Mouse (Mus musculus) embryonic facial prominence, embryonic 11.5 days (tissue): ENCODE results near the gene Grb10. TPM values are rescaled to one million over a fixed set of nuclear protein-coding genes. Genes with fewer than 3 reads are reported as not detected.

Experiments
- ATAC-seq: fragments of 200-750 bp; cut with Nextera tagmentation; replicated peaks from 2 replicates; pipeline ENCODE4 v1.8.0; 2017; ENCODE audit warnings: low read depth; ENCODE audit not compliant: insufficient number of reproducible peaks, low FRiP score, low TSS enrichment
- DNase-seq: peaks from one replicate; pipeline ENCODE4 v3.0.0-alpha.2; 2015; ENCODE audit warnings: low spot score
- H3K27ac ChIP-seq: fragments of 300-500 bp; sonication (generic); replicated peaks from 2 replicates; pipeline ENCODE4 v1.5.1; 2014; ENCODE audit warnings: mild to moderate bottlenecking, low read depth, low read length, control low read depth
- H3K27me3 ChIP-seq: fragments of 300-500 bp; sonication (generic); 2 replicates; pipeline ENCODE4 v1.6.1; 2014; ENCODE audit warnings: mild to moderate bottlenecking, low read length, moderate library complexity, mixed read lengths; ENCODE audit not compliant: control insufficient read depth, insufficient read depth
- H3K36me3 ChIP-seq: fragments of 300-500 bp; sonication (generic); replicated peaks from 2 replicates; pipeline ENCODE4 v1.6.1; 2014; ENCODE audit warnings: low read depth, mild to moderate bottlenecking, low read length, moderate library complexity, mixed read lengths; ENCODE audit not compliant: control insufficient read depth, insufficient read depth
- H3K4me1 ChIP-seq: fragments of 300-500 bp; sonication (generic); 2 replicates; pipeline ENCODE4 v1.6.1; 2014; ENCODE audit warnings: low read length, mixed read lengths; ENCODE audit not compliant: control insufficient read depth, insufficient read depth
- H3K4me2 ChIP-seq: fragments of 300-500 bp; sonication (generic); 2 replicates; pipeline ENCODE4 v1.6.1; 2014; ENCODE audit warnings: low read depth, mild to moderate bottlenecking, control low read depth, low read length, moderate library complexity
- H3K4me3 ChIP-seq: fragments of 300-500 bp; sonication (generic); 2 replicates; pipeline ENCODE4 v1.5.1; 2014; ENCODE audit warnings: low read depth, low read length, control low read depth
- H3K9ac ChIP-seq: fragments of 300-500 bp; sonication (generic); replicated peaks from 2 replicates; pipeline ENCODE4 v1.6.1; 2014; ENCODE audit warnings: mild to moderate bottlenecking, control low read depth, low read length
- H3K9me3 ChIP-seq: fragments of 300-500 bp; sonication (generic); replicated peaks from 2 replicates; pipeline ENCODE4 v1.6.1; 2016; ENCODE audit warnings: mild to moderate bottlenecking, low read length, inconsistent platforms, mixed read lengths; ENCODE audit not compliant: control insufficient read depth
- WGBS: fragments of 180-500 bp; shearing (Covaris S2); extraction: QIAGEN DNeasy Blood & Tissue Kit; methylation state at CpG from one replicate; pipeline ENCODE4 v1.1.7; 2014; 5-methylcytosine and 5-hydroxymethylcytosine counted together
- polyA plus RNA-seq: library from polyadenylated mRNA; unstranded; fragments of >200 nt; fragmentation: Nextera tagmentation; extraction: Ambion mirVana; gene quantifications from 2 replicates; pipeline ENCODE4 v1.2.1, GENCODE M21; 2014

Grb10 gene
- polyA plus RNA-seq, result 228 and 230 TPM in 2 replicates

DNA sequence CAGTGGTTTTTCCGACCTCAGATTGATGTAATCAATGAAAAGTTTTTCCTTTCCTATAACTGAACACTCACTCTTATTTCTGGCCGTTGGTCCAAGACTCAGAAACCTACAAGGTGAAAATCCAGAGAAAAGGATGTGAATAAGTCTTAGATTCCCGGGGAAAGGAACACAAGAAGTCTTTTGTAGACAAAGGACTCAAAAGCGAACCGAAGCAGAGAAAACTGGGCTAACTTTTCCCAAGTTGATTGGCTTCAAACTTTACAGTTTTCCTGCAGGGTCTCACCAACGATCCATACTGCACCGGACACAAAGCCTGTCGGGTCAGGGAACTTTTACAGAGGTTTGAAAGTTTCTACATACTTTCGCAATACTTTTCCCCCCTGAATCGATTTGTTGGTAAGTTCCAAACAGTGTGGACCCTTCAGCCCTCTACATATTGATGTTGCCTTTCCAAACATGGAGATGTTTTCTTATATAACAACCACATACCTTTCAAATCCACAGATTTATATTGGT, at the start of gene Grb10:
Grb10 (minus strand) TSS at position 214 of the 516 bp plus-strand sequence.
- Histone ChIP-seq H3K36me3 (no peaks in the 10 kb centered on the region), H3K27me3 (peaks cover 42% of the 10 kb centered on the region), H3K27ac (peak within 1 kb of the TSS; percentile 92), H3K4me2 (peak within 1 kb of the TSS; percentile 50), H3K4me1 (no peaks in the 10 kb centered on the region), H3K9ac (peak within 1 kb of the TSS; percentile 97), H3K4me3 (peak within 1 kb of the TSS; percentile 73), H3K9me3 (no peaks in the 10 kb centered on the region)
- ATAC-seq, result no peak
- peak; percentile 40 for DNase-seq
- 18% methylated on average over 10 of the region's 10 CpGs for WGBS

GRCm38 (mm10) chr11:12081638-12082037, 43.2 kb upstream of the Grb10 start:
- Histone ChIP-seq H3K4me3 (no peak overlapping the region), H3K4me2 (no peak overlapping the region), H3K9ac (no peak overlapping the region), H3K9me3 (no peaks in the 10 kb centered on the region), H3K27me3 (no peaks in the 10 kb centered on the region), H3K36me3 (no peaks in the 10 kb centered on the region), H3K27ac (no peak overlapping the region), H3K4me1 (no peaks in the 10 kb centered on the region)
- no peak for ATAC-seq
- 77% methylated on average over 3 of the region's 3 CpGs for WGBS
- DNase-seq, result no peak

DNA sequence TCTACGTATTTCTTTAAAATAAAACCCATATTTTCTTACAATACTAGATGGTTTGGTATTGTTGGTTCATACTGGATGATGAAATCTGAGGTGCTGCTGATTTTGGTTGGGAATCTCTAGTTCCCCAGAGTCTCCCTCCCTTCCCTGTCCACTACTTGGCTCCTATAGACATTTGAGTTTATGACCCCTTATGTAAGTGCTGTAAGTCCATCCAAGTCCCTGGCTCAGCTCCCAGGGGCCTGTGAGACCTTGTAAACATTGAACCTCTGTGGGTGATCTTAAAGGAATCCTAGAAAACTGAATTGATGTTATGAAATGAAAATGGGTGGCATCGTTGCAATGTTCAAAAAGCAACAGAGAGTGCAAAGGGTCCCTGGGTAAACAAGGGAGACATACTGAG, 40.7 kb upstream of the Grb10 start:
- Histone ChIP-seq H3K4me2 (no peak overlapping the region), H3K4me1 (no peaks in the 10 kb centered on the region), H3K36me3 (no peaks in the 10 kb centered on the region), H3K9me3 (no peaks in the 10 kb centered on the region), H3K4me3 (no peak overlapping the region), H3K9ac (no peak overlapping the region), H3K27ac (no peak overlapping the region), H3K27me3 (no peaks in the 10 kb centered on the region)
- DNase-seq (no peak), ATAC-seq (no peak)
- WGBS, result 79% methylated on average over 2 of the region's 2 CpGs

DNA sequence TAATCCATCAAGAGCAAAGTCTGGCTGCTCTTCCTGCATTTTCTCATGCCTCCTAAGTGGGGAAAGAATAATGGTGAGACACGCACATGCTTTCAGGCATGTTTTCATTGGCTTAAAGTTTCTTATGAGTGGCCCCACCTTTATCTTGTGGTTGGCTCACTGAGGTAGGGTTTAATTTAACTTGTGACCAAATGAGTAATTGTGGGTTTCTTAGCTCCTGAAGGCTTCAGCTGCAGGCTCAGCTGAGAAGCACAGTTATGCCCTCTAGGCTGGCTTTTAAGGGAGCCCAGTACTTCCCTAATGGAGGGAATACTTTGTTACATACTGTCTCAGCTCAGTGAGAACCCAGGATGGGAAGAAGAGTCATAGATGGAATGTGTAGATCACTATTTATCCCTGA, 37.0 kb upstream of the Grb10 start:
- no peak overlapping the region for H3K9ac ChIP-seq
- ATAC-seq (no peak), DNase-seq (no peak)
- no peak overlapping the region for H3K4me2 ChIP-seq
- no peak overlapping the region for H3K27ac ChIP-seq
- H3K36me3 ChIP-seq, result no peaks in the 10 kb centered on the region
- H3K27me3 ChIP-seq, result no peaks in the 10 kb centered on the region
- 96% methylated on average over 1 of the region's 1 CpGs for WGBS
- no peaks in the 10 kb centered on the region for H3K9me3 ChIP-seq
- no peak overlapping the region for H3K4me3 ChIP-seq
- no peaks in the 10 kb centered on the region for H3K4me1 ChIP-seq

DNA sequence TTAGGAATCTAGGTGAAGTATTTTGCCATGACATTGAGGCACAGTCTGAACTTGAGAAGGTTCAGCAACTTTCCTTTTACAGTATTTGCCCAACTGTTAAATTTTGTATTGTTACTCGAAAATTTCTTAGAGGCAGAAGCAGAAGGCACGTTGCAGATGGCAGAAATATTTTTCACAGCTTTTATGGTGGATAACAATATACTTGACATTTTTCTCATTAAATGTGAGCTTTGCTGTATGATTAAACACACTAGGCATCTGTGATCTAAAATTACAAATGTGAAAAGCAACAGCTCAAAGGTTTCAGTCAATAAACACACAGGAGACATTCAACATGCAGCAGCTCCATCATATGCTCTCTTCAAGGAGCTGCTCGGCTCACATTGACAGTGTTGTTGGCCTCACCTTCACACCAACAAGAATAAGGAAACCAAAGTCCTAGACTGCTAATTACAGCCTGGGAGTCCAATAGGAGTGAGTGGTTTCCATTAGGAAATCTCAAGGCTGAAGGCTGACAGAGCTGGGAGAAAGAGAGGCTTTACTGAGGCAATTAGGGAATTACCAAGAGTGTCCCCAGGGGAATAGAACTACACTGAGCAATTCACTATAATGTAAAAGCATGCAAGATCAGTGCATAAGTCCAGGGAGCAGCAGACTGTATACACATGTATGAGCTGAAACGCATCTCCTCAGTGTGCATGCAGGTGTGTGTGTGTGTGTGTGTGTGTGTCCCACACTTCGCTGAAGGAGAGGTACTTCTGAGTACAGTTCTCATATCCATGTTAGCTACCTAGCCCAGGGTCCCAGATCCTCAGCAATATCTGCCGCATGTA, 35.1 kb upstream of the Grb10 start:
- Histone ChIP-seq H3K9ac (no peak overlapping the region), H3K27me3 (no peaks in the 10 kb centered on the region), H3K4me3 (no peak overlapping the region), H3K9me3 (no peaks in the 10 kb centered on the region), H3K36me3 (no peaks in the 10 kb centered on the region), H3K4me1 (no peaks in the 10 kb centered on the region), H3K27ac (no peak overlapping the region), H3K4me2 (no peak overlapping the region)
- 77% methylated on average over 6 of the region's 6 CpGs for WGBS
- no peak for ATAC-seq
- DNase-seq, result no peak

- WGBS, result 85% methylated on average over 3 of the region's 3 CpGs
- no peaks in the 10 kb centered on the region for H3K9me3 ChIP-seq
- no peak overlapping the region for H3K27ac ChIP-seq
- DNase-seq (no peak), ATAC-seq (no peak)
- H3K27me3 ChIP-seq, result no peaks in the 10 kb centered on the region
- H3K36me3 ChIP-seq, result no peaks in the 10 kb centered on the region
- H3K4me1 ChIP-seq, result no peaks in the 10 kb centered on the region
- H3K9ac ChIP-seq, result no peak overlapping the region
- H3K4me2 ChIP-seq, result no peak overlapping the region
- no peak overlapping the region for H3K4me3 ChIP-seq
These were observed 33.8 kb upstream of the Grb10 start for GRCm38 (mm10) chr11:12072322-12072721.

GRCm38 (mm10) chr11:12059005-12059404, 20.5 kb upstream of the Grb10 start:
- Histone ChIP-seq H3K27me3 (no peaks in the 10 kb centered on the region), H3K4me1 (no peaks in the 10 kb centered on the region), H3K9me3 (no peaks in the 10 kb centered on the region), H3K9ac (no peak overlapping the region), H3K27ac (no peak overlapping the region), H3K4me2 (no peak overlapping the region), H3K36me3 (no peaks in the 10 kb centered on the region), H3K4me3 (no peak overlapping the region)
- 77% methylated on average over 4 of the region's 4 CpGs for WGBS
- no peak for DNase-seq
- no peak for ATAC-seq

DNA sequence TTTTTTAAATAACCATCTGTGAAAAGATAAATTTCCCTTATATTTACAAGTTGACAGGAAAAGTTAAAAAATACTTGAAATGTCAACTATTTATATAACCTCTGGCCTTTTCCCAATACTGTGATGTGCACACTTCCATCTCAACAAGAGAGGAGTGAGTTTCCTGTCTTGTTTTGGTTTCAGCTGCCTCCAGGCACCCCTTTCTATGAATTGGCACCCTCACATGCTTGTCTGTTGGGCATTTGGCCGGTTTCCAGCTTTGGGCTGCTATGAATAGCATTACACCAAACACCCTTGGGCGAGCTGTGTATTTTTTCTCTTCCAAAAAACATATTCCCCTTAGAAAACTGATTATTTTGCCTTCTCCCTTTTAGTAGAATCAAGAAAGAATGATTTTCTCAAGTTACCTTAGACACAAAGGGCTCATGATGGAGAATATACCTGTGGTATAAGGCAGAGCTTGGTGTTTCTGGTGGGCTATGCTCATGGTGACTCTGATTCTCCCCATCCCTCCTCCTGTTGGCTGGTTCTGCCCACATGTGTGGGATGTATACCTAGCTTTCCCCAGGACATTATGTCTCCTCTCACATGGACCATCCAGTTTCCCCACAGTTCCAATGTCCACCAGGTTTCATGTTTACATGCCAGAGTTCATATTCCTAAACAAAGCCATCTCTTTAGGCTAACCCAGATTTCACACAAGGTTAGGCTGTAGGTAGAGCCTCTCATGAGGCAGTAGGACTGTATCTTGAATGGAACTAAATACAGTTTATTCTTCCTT, 10.3 kb upstream of the Grb10 start:
- Histone ChIP-seq H3K4me2 (no peak overlapping the region), H3K9ac (no peak overlapping the region), H3K9me3 (no peaks in the 10 kb centered on the region), H3K27ac (no peak overlapping the region), H3K36me3 (no peaks in the 10 kb centered on the region), H3K27me3 (no peaks in the 10 kb centered on the region), H3K4me3 (no peak overlapping the region), H3K4me1 (no peaks in the 10 kb centered on the region)
- 67% methylated on average over 2 of the region's 2 CpGs for WGBS
- DNase-seq (no peak), ATAC-seq (no peak)
